Mouse (Mus musculus): Measurements from ENCODE around the gene Nme7. TPM values are rescaled to one million over a fixed set of nuclear protein-coding genes. Genes with fewer than 3 reads are reported as not detected.

Nme7 gene
- polyA plus RNA-seq, 1 experiment = 10.7 TPM

DNA sequence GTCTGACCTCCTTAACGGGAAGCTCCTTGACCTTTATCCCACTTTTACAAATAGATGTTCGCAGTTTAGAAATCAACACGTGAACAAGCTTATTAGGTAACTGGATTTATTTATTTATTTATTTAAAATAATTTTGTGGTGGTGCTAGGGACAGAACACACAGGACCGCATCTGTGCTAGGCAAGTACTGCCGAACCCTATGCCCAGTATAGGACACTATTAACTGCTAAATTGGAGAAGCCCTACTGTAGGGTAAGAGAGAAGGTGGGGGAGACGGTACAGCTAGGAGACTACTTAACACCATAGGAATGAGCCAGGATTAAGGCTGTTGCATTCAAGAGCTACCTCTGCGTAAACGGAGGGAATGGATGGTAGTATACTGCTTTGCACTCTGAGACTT is 164.4 kb downstream of the Nme7 start:
- H3K4me3 ChIP-seq = no peak overlapping the region
- no peaks in the 10 kb centered on the region for H3K79me2 ChIP-seq (ENCODE audit: control insufficient read depth, insufficient read depth)
- no peak overlapping the region for H3ac ChIP-seq (ENCODE audit: control insufficient read depth, insufficient read length)
- no peak overlapping the region for H3K4me2 ChIP-seq (ENCODE audit: low read depth)
- no peaks in the 10 kb centered on the region for H3K27me3 ChIP-seq (ENCODE audit: control insufficient read depth, insufficient read depth, insufficient read length)
- TF ChIP-seq TCF12 (IDR thresholded peaks at IDR 0.05; ENCODE audit: insufficient read depth, poor library complexity, severe bottlenecking) = no peak
- no peak for TF ChIP-seq POLR2A (IDR thresholded peaks at IDR 0.05; ENCODE audit: insufficient read length, low read depth)
- no peak for TF ChIP-seq CEBPB (IDR thresholded peaks at IDR 0.05; ENCODE audit: insufficient read depth, poor library complexity, severe bottlenecking)
- no peak for TF ChIP-seq REST (IDR thresholded peaks at IDR 0.05; ENCODE audit: insufficient read depth, insufficient read length)
- TF ChIP-seq MAX (IDR thresholded peaks at IDR 0.05; ENCODE audit: low read depth) = no peak
- TF ChIP-seq USF1 (IDR thresholded peaks at IDR 0.05; ENCODE audit: low read depth) = no peak
- TF ChIP-seq MYOG (IDR thresholded peaks at IDR 0.05; ENCODE audit: control insufficient read depth in 1 of 3, insufficient read depth in 1 of 3, insufficient read length in 2 of 3, low read depth in 2 of 3) = no peak
- no peak for TF ChIP-seq MYOD1 (IDR thresholded peaks at IDR 0.05; ENCODE audit: control insufficient read depth in 1 of 3, insufficient read length in 2 of 3, low read depth in 2 of 3)
- TF ChIP-seq SRF (IDR thresholded peaks at IDR 0.05; ENCODE audit: control insufficient read depth, insufficient read length, low read depth) = no peak
- no peak for TF ChIP-seq POLR2AphosphoS2 (IDR thresholded peaks at IDR 0.05; ENCODE audit: insufficient read length, low read depth)
- no peak for TF ChIP-seq TCF3 (IDR thresholded peaks at IDR 0.05; ENCODE audit: insufficient read length, low read depth)
- no peaks in the 10 kb centered on the region for H3K36me3 ChIP-seq (ENCODE audit: control insufficient read depth, insufficient read depth)

- TF ChIP-seq REST (IDR thresholded peaks at IDR 0.05; ENCODE audit: insufficient read depth, insufficient read length) (no peak), SRF (IDR thresholded peaks at IDR 0.05; ENCODE audit: control insufficient read depth, insufficient read length, low read depth) (no peak), POLR2AphosphoS2 (IDR thresholded peaks at IDR 0.05; ENCODE audit: insufficient read length, low read depth) (no peak), MYOD1 (IDR thresholded peaks at IDR 0.05; ENCODE audit: control insufficient read depth in 1 of 3, insufficient read length in 2 of 3, low read depth in 2 of 3) (no peak), POLR2A (IDR thresholded peaks at IDR 0.05; ENCODE audit: insufficient read length, low read depth) (no peak), USF1 (IDR thresholded peaks at IDR 0.05; ENCODE audit: low read depth) (no peak), TCF3 (IDR thresholded peaks at IDR 0.05; ENCODE audit: insufficient read length, low read depth) (no peak), E2F4 (IDR thresholded peaks at IDR 0.05; ENCODE audit: insufficient read depth) (no peak), MAX (IDR thresholded peaks at IDR 0.05; ENCODE audit: low read depth) (no peak), TCF12 (IDR thresholded peaks at IDR 0.05; ENCODE audit: insufficient read depth, poor library complexity, severe bottlenecking) (no peak), CEBPB (IDR thresholded peaks at IDR 0.05; ENCODE audit: insufficient read depth, poor library complexity, severe bottlenecking) (no peak), MYOG (IDR thresholded peaks at IDR 0.05; ENCODE audit: control insufficient read depth in 1 of 3, insufficient read depth in 1 of 3, insufficient read length in 2 of 3, low read depth in 2 of 3) (no peak)
- no peak overlapping the region for H3K4me3 ChIP-seq
- no peaks in the 10 kb centered on the region for H3K27me3 ChIP-seq (ENCODE audit: control insufficient read depth, insufficient read depth, insufficient read length)
- no peak overlapping the region for H3ac ChIP-seq (ENCODE audit: control insufficient read depth, insufficient read length)
- no peaks in the 10 kb centered on the region for H3K79me2 ChIP-seq (ENCODE audit: control insufficient read depth, insufficient read depth)
- no peak overlapping the region for H3K4me2 ChIP-seq (ENCODE audit: low read depth)
- no peaks in the 10 kb centered on the region for H3K36me3 ChIP-seq (ENCODE audit: control insufficient read depth, insufficient read depth)
Measured at GRCm38 (mm10) chr1:164470985-164471384, 167.1 kb downstream of the Nme7 start.

DNA sequence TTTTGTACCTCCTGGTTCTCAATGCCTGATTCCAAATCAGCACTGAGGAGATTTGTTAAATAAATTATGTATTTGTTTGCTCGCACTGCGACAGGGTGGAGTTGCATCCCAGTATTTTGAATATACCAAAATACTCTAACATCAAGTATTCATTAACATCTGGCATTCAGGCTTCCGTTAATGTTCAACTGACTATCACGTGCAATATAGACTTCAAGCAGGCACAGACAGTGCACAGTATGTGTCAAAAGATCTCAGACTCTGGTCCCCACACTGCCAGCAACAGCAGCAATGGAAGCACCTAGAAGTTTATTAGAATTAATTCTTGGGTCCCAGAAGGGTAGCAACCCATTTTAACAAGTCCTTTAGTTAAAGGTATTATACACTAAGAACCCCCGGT is 167.7 kb downstream of the Nme7 start:
- Histone ChIP-seq H3K36me3 (ENCODE audit: control insufficient read depth, insufficient read depth) (no peaks in the 10 kb centered on the region), H3K4me2 (ENCODE audit: low read depth) (no peak overlapping the region), H3K4me3 (no peak overlapping the region), H3K79me2 (ENCODE audit: control insufficient read depth, insufficient read depth) (no peaks in the 10 kb centered on the region), H3ac (ENCODE audit: control insufficient read depth, insufficient read length) (no peak overlapping the region), H3K27me3 (ENCODE audit: control insufficient read depth, insufficient read depth, insufficient read length) (no peaks in the 10 kb centered on the region)
- TF ChIP-seq USF1 (IDR thresholded peaks at IDR 0.05; ENCODE audit: low read depth) (no peak), MAX (IDR thresholded peaks at IDR 0.05; ENCODE audit: low read depth) (no peak), CEBPB (IDR thresholded peaks at IDR 0.05; ENCODE audit: insufficient read depth, poor library complexity, severe bottlenecking) (no peak), TCF12 (IDR thresholded peaks at IDR 0.05; ENCODE audit: insufficient read depth, poor library complexity, severe bottlenecking) (no peak), REST (IDR thresholded peaks at IDR 0.05; ENCODE audit: insufficient read depth, insufficient read length) (no peak), SRF (IDR thresholded peaks at IDR 0.05; ENCODE audit: control insufficient read depth, insufficient read length, low read depth) (no peak), POLR2A (IDR thresholded peaks at IDR 0.05; ENCODE audit: insufficient read length, low read depth) (no peak), MYOD1 (IDR thresholded peaks at IDR 0.05; ENCODE audit: control insufficient read depth in 1 of 3, insufficient read length in 2 of 3, low read depth in 2 of 3) (no peak)

DNA sequence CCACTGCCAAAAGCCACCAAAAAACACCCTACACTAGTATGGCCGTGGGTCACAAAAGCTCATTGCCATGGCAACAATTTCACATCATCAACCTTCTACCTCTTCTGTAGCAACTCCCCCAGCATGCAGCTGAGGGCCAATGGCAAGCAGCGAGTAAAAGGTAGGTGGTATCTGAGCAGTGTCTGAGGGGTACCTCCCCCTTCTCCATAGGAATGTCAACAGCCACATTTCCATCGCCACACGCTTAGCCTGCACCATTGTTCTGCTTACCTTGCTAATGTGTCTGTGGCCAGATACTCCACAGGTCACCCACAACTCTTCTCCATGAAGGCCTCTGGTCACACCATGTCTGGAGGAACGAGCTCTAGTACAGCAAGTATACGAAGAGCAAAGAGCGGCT is 169.5 kb downstream of the Nme7 start:
- no peak overlapping the region for H3K4me2 ChIP-seq (ENCODE audit: low read depth)
- H3K4me3 ChIP-seq = no peak overlapping the region
- TF ChIP-seq TCF12 (IDR thresholded peaks at IDR 0.05; ENCODE audit: insufficient read depth, poor library complexity, severe bottlenecking) = no peak
- no peak for TF ChIP-seq MAX (IDR thresholded peaks at IDR 0.05; ENCODE audit: low read depth)
- no peak for TF ChIP-seq E2F4 (IDR thresholded peaks at IDR 0.05; ENCODE audit: insufficient read depth)
- TF ChIP-seq SRF (IDR thresholded peaks at IDR 0.05; ENCODE audit: control insufficient read depth, insufficient read length, low read depth) = no peak
- TF ChIP-seq MYOG (IDR thresholded peaks at IDR 0.05; ENCODE audit: control insufficient read depth in 1 of 3, insufficient read depth in 1 of 3, insufficient read length in 2 of 3, low read depth in 2 of 3) = no peak
- no peak for TF ChIP-seq CEBPB (IDR thresholded peaks at IDR 0.05; ENCODE audit: insufficient read depth, poor library complexity, severe bottlenecking)
- no peak for TF ChIP-seq TCF3 (IDR thresholded peaks at IDR 0.05; ENCODE audit: insufficient read length, low read depth)
- no peak for TF ChIP-seq REST (IDR thresholded peaks at IDR 0.05; ENCODE audit: insufficient read depth, insufficient read length)
- TF ChIP-seq POLR2AphosphoS2 (IDR thresholded peaks at IDR 0.05; ENCODE audit: insufficient read length, low read depth) = no peak
- TF ChIP-seq POLR2A (IDR thresholded peaks at IDR 0.05; ENCODE audit: insufficient read length, low read depth) = no peak
- TF ChIP-seq USF1 (IDR thresholded peaks at IDR 0.05; ENCODE audit: low read depth) = no peak
- no peak for TF ChIP-seq MYOD1 (IDR thresholded peaks at IDR 0.05; ENCODE audit: control insufficient read depth in 1 of 3, insufficient read length in 2 of 3, low read depth in 2 of 3)
- H3ac ChIP-seq (ENCODE audit: control insufficient read depth, insufficient read length) = no peak overlapping the region
- H3K79me2 ChIP-seq (ENCODE audit: control insufficient read depth, insufficient read depth) = no peaks in the 10 kb centered on the region
- no peaks in the 10 kb centered on the region for H3K27me3 ChIP-seq (ENCODE audit: control insufficient read depth, insufficient read depth, insufficient read length)
- no peaks in the 10 kb centered on the region for H3K36me3 ChIP-seq (ENCODE audit: control insufficient read depth, insufficient read depth)

Measured in myocyte (in vitro differentiated cells).